15 mouse cellular contexts compared by ENCODE assay signal in the genomic region with DNA sequence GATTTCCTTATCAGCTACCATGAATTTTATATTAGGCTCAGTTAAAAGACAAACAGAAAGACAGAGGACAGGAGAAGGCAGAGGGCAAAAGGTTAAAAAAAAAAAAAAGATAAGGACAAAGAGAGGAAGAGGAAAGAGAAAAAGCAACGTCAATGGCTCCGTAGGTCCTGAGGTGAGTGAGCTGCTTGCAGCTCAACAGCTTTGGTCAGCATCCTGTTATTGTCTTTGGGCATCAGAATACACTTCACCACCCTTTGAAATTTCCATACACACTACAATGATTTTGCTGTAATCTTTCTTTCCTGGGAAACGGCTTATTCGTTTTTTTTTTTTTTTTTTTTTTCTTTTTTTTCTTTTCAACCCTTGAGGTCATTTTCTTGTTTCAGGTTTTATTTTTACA.
DNase-seq lines count a peak whose midpoint lies in the region; ATAC-seq and TF ChIP-seq lines count a peak whose summit lies in the region.
"Had no signal": no experiment of that assay in that cellular context is flagged by ENCODE, and none has a peak within 500 bp of the region (broad histone marks: within the 10 kb centered on the region; RNA-seq: fewer than 3 reads in every experiment).

No protein-coding gene starts in this region.

- H3K4me2 ChIP-seq in heart, embryonic 15.5 days, result no peak overlapping the region
- no peak overlapping the region for H3K4me2 ChIP-seq in liver, embryonic 11.5 days
- no peak overlapping the region for H3K4me2 ChIP-seq in midbrain, embryonic 13.5 days (replicated peaks)
- no peak overlapping the region for H3K4me2 ChIP-seq in midbrain, postnatal 0 days (ENCODE audit: low read depth, low read length, poor library complexity, severe bottlenecking)
- H3K4me2 ChIP-seq: forebrain, embryonic 12.5 days; hindbrain, embryonic 12.5 days; intestine, embryonic 15.5 days had no signal

- DNase-seq in heart, adult 9 months (ENCODE audit: low spot score in 2 of 2), result no peak
- peak; percentile 17 for DNase-seq in liver, embryonic 11.5 days (ENCODE audit: low spot score)
- DNase-seq in liver, result no peak
- no peak for DNase-seq in midbrain, postnatal 0 days (ENCODE audit: low spot score)
- peak; percentile 28 for DNase-seq in induced T-regulatory cell, adult 2 months (ENCODE audit: low read depth)
- DNase-seq: cerebellum, adult 9-10 months; layer of hippocampus, postnatal 36 days had no signal

- no peak for TF ChIP-seq CTCF in midbrain, postnatal 0 days (IDR thresholded peaks at IDR 0.05)

- no peaks in the 10 kb centered on the region for H3K27me3 ChIP-seq in heart, embryonic 15.5 days
- no peaks in the 10 kb centered on the region for H3K27me3 ChIP-seq in liver, embryonic 11.5 days (replicated peaks; ENCODE audit: control insufficient read depth, insufficient read depth, low read length)
- no peaks in the 10 kb centered on the region for H3K27me3 ChIP-seq in midbrain, embryonic 13.5 days
- H3K27me3 ChIP-seq in midbrain, postnatal 0 days (ENCODE audit: insufficient read depth, low read length), result no peaks in the 10 kb centered on the region
- H3K27me3 ChIP-seq: forebrain, embryonic 12.5 days; hindbrain, embryonic 12.5 days; intestine, embryonic 15.5 days; limb, embryonic 13.5 days; liver, embryonic 15.5 days had no signal

- H3K4me1 ChIP-seq in heart, embryonic 15.5 days (replicated peaks), result 0 out of 2 replicates have a peak, but pooled peaks cover 8% of the 10 kb centered on the region
- no peaks in the 10 kb centered on the region for H3K4me1 ChIP-seq in liver, embryonic 11.5 days (replicated peaks; ENCODE audit: control insufficient read depth, insufficient read depth, low read length)
- H3K4me1 ChIP-seq in midbrain, embryonic 13.5 days (replicated peaks), result no peaks in the 10 kb centered on the region; the same call in 1 of the 2 replicates
- no peaks in the 10 kb centered on the region; the same call in 1 of the 2 replicates for H3K4me1 ChIP-seq in midbrain, postnatal 0 days (ENCODE audit: insufficient read depth, low read length)
- H3K4me1 ChIP-seq: forebrain, embryonic 12.5 days; hindbrain, embryonic 12.5 days; liver, embryonic 15.5 days had no signal

- 42% methylated on average over 4 of the region's 4 CpGs for WGBS in heart, embryonic 15.5 days
- 32% methylated on average over 4 of the region's 4 CpGs for WGBS in liver, embryonic 11.5 days
- 77% methylated on average over 4 of the region's 4 CpGs for WGBS in midbrain, embryonic 13.5 days
- WGBS in midbrain, postnatal 0 days, result 51% methylated on average over 4 of the region's 4 CpGs

- H3K4me3 ChIP-seq in heart, embryonic 15.5 days, result no peak overlapping the region
- no peak overlapping the region for H3K4me3 ChIP-seq in liver, embryonic 11.5 days (ENCODE audit: low read depth, low read length)
- H3K4me3 ChIP-seq in midbrain, embryonic 13.5 days (replicated peaks), result no peak overlapping the region
- no peak overlapping the region for H3K4me3 ChIP-seq in midbrain, postnatal 0 days (ENCODE audit: low read depth, low read length)
- H3K4me3 ChIP-seq: forebrain, embryonic 12.5 days; heart, adult 2 months; hindbrain, embryonic 12.5 days; intestine, embryonic 15.5 days; limb, embryonic 13.5 days; liver, embryonic 15.5 days had no signal

- ATAC-seq in heart, embryonic 15.5 days (replicated peaks; ENCODE audit: insufficient number of reproducible peaks, insufficient read depth, low FRiP score, low read depth), result 0 out of 2 replicates have a peak, but pooled peaks have one; percentile 23
- ATAC-seq in liver, embryonic 11.5 days (replicated peaks; ENCODE audit: low FRiP score), result no peak
- ATAC-seq in midbrain, embryonic 13.5 days, result no peak
- ATAC-seq in midbrain, postnatal 0 days (ENCODE audit: low FRiP score), result no peak
- ATAC-seq: intestine, embryonic 15.5 days had no signal

- no peak overlapping the region for H3K9ac ChIP-seq in heart, embryonic 15.5 days
- H3K9ac ChIP-seq in liver, embryonic 11.5 days (ENCODE audit: low read depth, low read length), result no peak overlapping the region
- no peak overlapping the region for H3K9ac ChIP-seq in midbrain, embryonic 13.5 days (replicated peaks)
- no peak overlapping the region for H3K9ac ChIP-seq in midbrain, postnatal 0 days (replicated peaks; ENCODE audit: low read length, poor library complexity, severe bottlenecking)
- H3K9ac ChIP-seq: forebrain, embryonic 12.5 days; hindbrain, embryonic 12.5 days; intestine, embryonic 15.5 days; limb, embryonic 13.5 days; liver, embryonic 15.5 days had no signal

- no peaks in the 10 kb centered on the region for H3K36me3 ChIP-seq in heart, embryonic 15.5 days
- no peaks in the 10 kb centered on the region for H3K36me3 ChIP-seq in liver, embryonic 11.5 days (ENCODE audit: control insufficient read depth, insufficient read depth, low read length)
- H3K36me3 ChIP-seq in midbrain, embryonic 13.5 days, result no peaks in the 10 kb centered on the region
- H3K36me3 ChIP-seq in midbrain, postnatal 0 days (ENCODE audit: insufficient read depth, low read length), result no peaks in the 10 kb centered on the region
- H3K36me3 ChIP-seq: forebrain, embryonic 12.5 days; hindbrain, embryonic 12.5 days; intestine, embryonic 15.5 days; limb, embryonic 13.5 days; liver, embryonic 15.5 days had no signal

- no peaks in the 10 kb centered on the region for H3K9me3 ChIP-seq in heart, embryonic 15.5 days (replicated peaks)
- no peaks in the 10 kb centered on the region for H3K9me3 ChIP-seq in liver, embryonic 11.5 days (ENCODE audit: control insufficient read depth, low read length)
- no peaks in the 10 kb centered on the region for H3K9me3 ChIP-seq in midbrain, embryonic 13.5 days
- H3K9me3 ChIP-seq in midbrain, postnatal 0 days (ENCODE audit: low read length), result no peaks in the 10 kb centered on the region
- H3K9me3 ChIP-seq: forebrain, embryonic 12.5 days; hindbrain, embryonic 12.5 days; intestine, embryonic 15.5 days; limb, embryonic 13.5 days; liver, embryonic 15.5 days had no signal

- peak overlapping the region; percentile 68 for H3K27ac ChIP-seq in heart, embryonic 15.5 days
- H3K27ac ChIP-seq in liver, embryonic 11.5 days (ENCODE audit: low read depth, low read length), result no peak overlapping the region
- H3K27ac ChIP-seq in midbrain, embryonic 13.5 days, result peak overlapping the region; percentile 3; the same call in 1 of the 2 replicates
- no peak overlapping the region for H3K27ac ChIP-seq in midbrain, postnatal 0 days (ENCODE audit: low read depth, low read length)
- H3K27ac ChIP-seq: forebrain, embryonic 12.5 days; hindbrain, embryonic 12.5 days; limb, embryonic 13.5 days; liver, embryonic 15.5 days had no signal

Comparison
In these comparisons a context has a peak if more than half of its experiments do, and no peak if none do; other contexts are left out.
1. H3K27ac ChIP-seq: peak in heart, embryonic 15.5 days (single experiment) and midbrain, embryonic 13.5 days (single experiment); none in liver, embryonic 11.5 days (single experiment) and midbrain, postnatal 0 days (single experiment).
2. DNase-seq: peak in liver, embryonic 11.5 days (single experiment) and induced T-regulatory cell, adult 2 months (single experiment); none in heart, adult 9 months (0 of 2), liver (single experiment) and midbrain, postnatal 0 days (single experiment).